Mouse (Mus musculus): ENCODE results near the gene Deup1.
"Not testable (repeated sequence)": the region's sequence is repeated elsewhere in the genome, so short reads cannot be mapped to it uniquely, and the experiment has no call there.

Deup1 gene

DNA sequence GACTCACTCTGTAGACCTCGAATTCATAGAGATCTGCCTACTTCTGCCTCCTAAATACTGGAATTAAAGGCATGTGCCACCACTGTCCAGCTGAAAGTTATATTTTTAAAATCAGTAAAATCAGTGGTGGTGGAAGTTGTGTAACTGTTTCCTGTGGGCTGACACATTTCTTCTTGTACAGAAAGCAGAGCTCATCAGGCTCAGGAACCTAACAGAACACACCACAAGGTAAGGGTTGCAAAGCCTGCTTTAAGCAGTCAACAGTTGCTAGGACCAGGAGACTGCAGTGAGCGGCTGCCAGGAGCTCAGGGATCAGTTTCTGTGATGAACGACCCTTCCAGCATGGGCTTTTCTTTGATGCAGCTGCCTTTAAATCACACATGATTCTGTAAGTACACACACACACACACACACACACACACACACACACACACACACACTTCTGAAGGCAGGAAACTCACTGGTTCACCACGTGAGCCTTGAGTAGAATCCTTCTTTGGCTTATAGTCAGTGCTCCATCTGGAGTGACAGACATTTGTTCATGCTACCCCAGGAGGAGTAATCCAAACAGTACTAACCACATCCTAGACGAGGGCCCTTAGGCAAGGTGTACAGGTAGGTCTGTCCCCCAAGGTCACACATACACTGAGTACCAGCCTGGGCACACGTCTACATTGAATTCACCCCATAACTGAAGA is 40.4 kb downstream of the Deup1 start:
- DNase-seq = no peak

DNA sequence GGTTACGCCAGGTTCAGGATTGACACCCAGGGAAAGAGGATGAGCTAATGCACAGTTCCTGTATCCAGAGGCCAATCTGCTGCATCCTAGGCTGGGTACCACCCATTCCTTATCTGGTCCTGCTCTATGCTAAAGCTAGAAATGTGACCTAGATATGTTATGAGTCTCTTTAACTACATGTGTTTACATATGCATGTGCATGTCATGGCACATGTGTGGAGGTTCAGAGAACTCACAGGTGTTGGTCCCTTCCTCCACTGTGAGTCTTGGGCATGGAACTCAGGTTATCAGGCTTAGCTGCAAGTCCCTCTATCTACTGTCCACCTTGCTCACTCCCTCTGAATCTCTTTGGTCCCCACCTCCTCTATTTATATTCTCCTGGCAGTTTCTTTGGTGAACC is 41.8 kb downstream of the Deup1 start:
- no peak for DNase-seq

DNA sequence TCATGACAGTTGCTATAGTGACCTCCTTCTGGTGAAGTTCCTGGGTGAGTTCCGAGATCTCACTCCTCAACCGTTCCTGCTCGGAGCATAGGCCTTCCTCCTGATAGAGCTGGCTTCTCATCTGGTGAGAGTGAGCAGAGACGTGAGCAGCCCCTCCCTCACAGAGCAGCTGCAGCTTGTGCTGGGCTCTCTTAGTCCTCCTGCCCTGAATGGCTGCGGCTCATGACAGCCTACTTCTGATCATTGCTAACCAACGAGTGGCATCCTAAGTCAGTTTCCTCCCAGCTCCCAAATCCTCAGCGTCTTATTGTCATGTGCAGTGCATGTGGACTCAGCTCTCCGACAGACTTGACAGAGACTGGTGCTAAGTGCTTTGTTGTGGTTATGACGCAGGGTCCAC is 43.5 kb downstream of the Deup1 start:
- DNase-seq = no peak

DNA sequence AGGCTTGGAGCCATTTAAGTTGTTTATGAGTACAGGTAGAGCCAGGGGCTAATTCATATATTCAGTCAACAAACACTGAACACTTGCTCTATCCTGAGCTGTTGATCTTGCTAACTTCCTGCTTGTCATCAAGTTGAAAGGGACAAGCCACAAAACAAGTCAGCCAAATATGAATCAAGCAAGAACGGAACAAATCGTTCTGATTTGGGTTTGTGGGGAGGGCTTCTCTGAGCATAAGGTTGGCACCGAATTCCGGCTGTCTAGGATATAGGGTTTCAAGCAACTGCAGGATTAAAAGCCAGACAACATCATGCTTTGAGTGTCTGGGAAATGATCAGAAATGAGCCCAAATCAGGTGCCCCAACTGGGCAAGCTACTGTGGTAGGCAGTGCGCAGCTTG is 45.7 kb downstream of the Deup1 start:
- DNase-seq = no peak

DNA sequence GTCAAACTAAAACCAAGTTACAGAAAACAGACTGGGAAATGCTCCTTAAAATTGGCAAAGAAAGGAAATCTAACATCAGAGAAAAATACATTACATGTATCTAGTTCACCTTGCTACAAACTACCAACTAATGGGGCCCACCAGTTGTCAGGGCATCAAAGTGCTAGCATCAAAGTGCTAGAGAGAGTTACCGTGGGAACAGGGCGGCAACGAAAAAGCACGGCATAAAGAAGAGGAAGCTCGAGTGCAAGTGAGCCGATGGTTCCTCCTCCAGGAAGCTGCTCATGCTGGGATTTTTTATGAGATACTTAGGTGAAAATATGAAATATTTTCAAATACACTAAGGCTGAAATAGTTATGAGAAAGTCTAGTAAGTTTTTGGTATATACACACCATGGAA is 47.6 kb downstream of the Deup1 start:
- DNase-seq = no peak

DNA sequence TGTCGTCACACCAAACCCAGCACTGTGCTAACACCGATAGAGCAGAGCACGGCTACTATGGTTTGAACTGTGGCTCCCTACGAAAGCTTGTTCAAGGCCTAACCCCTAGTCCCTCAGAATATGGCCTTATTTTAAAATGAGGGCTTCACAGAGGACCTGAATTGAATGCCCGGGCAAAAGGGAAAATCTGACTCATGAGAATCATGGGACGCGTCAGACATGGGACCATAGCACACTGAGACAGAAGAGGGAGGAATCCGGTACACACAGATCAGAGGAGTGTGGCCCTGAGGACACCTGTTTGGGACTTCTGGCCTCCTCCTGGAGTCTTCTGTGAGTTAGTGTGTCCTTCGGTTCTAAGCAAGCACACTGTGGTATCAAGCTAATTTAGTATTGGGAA is 48.8 kb downstream of the Deup1 start:
- DNase-seq = no peak

DNA sequence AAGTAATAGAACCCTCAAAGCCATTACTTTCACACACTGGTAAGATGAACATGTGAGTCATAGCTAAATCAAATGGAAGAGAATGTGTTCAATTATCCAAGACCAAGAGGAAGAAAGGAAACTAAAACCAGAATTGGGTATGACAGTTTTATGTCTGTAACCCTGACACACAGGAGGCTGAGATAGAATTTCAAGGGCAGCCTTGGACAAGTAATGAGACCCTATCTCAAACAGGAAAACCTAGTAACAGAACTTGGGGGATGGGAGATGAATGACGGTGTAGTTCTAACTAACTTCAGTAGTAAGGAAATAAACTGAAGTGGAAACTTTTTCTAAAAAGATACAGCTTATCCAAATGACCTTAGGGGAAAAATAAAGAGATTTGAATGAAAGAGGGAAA is 49.3 kb downstream of the Deup1 start:
- DNase-seq = no peak

DNA sequence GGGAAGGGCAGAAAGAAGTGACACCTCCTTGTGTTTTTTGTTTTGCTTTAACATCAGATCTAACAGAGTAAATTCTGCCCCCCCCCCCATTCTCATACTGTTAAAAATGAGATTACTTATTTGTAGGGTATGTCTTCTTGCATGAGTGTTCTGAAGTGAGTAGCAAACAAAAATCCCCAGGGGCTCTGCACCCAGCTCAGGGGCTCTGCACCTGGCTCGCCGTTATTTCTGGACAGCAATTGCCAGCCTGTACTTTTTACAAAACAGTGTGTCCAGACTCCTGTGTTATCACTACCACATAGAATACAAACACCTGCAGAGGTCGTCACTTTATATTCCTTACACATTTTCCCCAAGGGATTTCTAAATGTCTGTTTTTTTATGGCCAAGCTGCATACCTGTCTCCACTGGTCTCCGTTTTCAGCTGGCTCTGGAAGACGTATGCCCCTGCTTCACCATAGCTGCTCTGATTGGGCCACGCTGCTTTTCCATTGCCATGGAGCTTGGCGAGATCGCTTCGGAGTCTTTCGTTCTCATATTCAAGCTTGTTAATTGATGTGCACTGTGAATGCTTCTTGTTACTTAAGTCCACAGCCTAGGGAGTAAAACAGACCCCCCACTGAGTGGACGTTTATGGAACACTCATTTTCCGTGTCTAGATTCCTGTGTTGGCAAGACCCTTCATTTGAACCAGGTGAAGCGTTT is 52.8 kb downstream of the Deup1 start:
- no peak for DNase-seq

DNA sequence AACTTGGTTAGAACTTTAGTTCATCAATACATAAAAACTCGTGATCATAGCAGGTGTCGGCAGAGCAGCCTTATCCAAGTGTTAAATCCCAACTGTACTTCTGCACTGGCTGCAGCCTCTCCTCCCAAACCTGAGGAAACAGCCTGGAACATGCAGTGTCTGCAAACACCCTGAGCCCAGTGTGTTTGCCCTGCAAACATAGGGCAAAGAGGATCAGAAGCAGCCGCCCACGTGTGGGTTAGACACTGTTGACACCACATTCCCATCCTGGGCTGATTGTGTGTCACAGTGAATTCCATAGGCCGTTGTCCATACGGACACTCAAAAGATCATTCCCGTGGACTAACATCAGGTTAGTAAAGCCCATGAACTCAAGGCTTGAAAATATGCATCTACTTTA is 65.4 kb downstream of the Deup1 start:
- DNase-seq = no peak

DNA sequence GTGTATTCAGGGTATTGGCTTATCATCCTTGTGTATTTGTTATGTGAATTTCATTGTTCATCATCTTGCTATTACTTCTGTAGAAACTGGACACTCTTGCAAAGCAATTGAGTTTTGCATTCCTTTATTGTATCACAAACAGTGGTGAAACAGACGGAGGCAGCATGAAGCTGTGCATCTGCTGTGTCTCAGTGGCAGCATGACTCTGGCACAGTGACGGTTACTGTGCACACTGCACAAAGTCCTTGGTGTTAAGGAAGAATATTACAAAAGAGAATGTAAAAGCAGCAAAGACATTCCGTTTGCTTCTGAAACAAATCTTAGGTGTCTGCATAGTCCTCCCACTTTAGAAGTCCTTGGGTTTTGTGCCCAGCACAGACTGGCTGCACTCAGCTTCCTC is 67.3 kb downstream of the Deup1 start:
- no peak for DNase-seq

DNA sequence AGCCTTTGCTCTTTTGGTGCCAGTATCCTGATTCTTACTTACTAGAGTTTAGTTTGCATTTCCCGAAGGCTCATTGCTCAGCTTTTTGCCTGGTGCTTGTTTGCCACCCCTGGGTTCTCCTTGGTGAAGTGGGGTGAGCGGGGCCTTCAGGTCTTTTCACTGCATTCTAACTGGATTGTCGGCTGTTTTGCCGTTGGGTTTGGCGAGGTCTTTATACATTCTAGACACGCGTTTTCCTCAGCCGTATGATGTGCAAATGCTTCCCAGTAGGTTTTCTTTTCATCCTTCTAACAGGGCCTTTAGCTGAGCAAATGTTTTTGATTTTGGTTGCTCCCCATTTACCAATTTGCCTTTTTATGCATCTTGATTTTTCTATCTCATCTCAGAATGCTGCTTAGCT is 74.4 kb downstream of the Deup1 start:
- DNase-seq = no peak

DNA sequence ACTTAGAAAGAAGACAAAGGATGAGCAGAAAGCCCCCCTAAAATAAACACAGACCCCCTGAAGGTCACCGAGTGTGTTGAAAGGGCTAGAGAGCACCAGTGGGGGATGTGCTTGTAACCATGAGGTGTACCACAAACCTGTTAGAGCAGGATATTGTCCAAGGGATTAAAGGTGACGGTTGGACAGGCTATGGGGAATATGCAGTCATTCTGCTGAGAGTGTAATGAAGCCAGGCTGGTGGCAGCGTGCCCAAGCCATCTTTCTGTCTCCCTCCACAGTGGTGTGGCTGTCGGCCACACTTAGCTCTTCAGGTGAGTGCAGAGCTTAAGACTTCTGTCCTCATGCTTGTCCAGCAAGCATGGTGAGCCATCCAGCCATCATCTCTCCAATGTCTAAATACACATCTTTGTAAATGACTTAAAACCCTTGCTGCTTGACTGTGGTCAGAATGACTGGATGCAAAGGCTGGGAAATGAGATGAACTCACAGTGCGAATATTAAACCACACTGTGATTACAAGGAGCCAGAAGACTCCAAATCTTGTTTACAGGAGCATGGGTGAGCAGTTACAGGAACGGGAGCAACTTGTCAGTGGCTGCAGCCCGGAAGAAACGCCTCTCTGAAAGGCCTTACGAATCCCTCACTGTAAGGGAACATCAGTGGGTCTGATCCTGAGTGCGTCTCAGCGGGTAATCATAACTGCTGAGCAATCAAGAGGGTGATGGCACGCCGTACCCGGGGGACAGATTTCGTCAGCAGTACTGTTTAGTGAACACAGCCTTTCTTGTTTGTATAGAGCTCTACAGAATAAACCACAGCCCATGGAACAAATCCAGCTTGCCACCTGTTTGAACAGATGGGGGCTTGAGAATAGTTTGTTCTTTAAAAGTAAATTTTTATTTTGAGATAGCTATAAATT is 75.5 kb downstream of the Deup1 start:
- DNase-seq = no peak

DNA sequence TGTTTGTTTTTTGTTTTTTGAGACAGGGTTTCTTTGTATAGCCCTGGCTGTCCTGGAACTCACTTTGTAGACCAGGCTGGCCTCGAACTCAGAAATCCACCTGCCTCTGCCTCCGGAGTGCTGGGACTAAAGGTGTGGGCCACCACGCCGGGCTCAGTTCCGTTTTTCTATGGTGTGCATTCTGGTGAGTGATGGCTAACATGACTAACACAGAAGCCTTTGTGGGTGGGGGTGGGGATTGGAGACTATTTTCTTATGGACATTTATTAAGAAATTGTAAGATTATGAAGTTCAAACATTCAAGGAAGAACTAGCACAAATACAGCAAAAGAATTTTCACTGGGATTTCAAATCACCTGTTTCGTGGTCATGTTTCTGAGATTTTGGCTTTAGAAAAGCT is 76.7 kb downstream of the Deup1 start:
- not testable (repeated sequence) for DNase-seq

DNA sequence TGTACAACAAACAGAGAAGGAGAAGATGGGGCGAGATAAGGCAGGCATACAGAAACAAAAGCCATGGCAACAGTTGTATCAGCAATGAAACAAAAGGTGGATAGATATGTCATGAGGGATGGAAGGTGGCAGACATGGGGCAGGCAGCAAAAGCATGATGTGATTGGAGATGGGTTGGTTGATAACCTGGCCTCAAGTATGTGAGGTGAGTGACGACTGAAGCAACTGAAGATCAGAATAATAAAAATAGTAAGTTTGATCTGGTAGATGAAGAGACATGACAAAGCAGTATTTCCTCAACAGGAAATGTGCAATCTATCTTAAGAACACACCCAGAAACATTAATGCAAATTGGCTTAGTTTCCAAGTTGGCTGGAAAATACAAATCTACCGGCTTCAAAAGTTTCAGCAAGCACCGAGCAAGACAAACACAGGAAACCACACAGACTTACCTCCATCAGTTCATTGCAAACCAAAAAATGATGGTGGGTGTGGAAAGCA is 77.2 kb downstream of the Deup1 start:
- no peak for DNase-seq

DNA sequence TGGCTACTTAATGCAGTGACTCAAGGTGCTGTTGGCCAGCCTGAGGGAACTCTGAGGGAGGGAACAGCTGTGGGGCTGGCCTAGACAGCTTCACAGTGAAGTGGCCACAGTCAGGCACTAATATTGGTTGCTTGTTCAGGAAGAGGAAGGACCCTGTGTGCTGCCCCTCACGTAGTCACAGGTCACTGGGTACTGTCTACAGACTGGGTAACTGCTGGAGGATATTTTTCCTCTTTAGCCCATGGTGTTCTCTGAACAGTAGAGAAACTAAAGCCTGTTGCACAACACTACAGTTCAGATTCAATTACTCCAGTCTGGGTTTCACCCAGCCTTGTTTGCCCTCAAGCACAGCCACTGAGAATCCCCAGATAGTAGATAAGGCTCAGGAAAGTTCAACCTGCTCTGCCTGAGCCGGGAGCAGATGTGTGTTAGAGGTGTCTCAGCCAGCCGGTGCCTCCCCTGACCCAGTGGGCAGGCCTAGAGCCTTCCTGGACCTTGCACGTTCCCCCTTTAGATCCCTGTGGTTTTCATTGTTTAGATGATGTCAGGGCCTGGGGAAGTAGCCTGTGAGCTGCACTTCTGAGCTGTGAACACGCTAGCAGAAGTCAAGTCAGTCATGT is 85.9 kb downstream of the Deup1 start:
- DNase-seq = no peak

DNA sequence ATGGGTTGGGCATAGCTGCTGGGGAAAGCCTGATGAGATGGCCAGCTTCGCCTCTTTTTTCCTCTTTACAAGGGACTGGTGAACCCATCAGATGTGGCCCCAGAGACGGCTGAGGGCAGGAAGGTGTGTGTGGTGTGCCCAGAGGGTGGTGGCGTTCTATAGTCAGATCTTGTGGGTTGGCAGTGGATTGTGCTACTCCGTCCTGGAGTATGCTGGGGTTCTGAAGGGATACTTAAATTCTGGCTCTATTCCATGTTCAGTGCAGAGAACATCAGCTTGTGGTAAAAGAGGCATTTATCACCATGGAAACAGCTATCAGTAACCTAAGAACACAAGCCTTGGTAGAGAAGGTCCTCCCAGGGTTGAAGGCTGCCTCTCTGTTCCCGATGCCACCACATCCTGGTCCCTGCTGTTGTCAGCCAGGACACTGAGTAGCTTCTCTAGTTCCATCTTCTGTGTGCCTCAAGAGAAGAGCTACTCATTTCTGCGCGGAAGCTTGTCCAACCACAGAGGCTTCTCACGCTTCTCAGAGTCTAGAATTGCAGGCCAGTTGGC is 88.7 kb downstream of the Deup1 start:
- DNase-seq = no peak

DNA sequence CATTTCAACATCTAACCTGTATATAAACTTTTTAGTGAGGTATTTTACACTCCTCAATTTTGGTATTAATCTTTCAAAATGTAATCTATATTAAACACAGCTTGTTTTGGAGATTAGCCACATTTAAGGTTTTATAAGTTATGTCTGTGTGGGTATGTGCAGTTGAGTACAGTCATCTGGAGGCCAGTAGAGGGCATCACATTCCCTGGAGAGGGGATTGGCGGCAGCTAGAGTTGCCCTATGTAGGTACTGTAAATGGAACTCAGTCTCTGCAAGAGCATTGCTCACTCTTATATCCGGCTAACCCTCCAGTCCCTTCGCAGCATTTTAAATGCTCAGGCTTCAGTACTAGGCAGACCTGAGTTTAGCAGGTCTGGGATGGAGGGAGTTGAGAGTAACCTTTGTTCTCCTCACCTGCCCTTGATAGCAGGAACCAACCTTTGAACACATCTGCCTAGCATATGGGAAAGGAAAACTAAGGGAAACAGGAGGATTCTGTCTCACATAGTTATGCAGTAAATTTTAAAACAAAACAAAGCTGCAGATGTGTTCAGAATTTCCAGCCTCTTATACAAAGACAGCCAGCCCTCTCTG is 90.2 kb downstream of the Deup1 start:
- no peak for DNase-seq

DNA sequence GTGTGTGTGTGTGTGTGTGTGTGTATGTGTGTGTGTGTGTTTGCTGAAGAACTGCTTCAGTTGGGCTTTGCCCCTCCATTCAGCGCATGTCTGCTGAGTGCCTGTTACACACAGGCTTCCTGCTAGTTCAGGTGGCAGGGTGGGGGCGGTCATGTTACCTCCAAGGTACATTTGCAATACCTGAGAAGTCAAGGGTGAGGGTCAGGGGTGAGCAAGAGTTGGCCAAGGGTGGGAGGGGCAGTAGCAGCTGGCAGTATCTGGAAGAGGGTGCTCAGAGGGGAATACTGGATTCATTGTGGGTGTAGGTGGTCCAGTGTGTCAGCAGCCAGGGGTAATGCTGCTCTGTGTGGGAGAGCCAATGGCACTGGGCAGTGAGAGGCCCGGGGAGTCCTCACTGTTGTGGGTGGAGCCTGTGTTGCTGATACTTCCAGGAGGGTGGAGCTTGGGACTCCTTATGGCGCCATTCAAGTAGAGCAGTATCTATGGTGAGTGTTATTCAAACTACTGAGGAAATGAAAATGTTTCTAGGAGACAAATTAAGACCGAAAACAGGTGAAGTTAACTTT is 90.8 kb downstream of the Deup1 start:
- DNase-seq = no peak

DNA sequence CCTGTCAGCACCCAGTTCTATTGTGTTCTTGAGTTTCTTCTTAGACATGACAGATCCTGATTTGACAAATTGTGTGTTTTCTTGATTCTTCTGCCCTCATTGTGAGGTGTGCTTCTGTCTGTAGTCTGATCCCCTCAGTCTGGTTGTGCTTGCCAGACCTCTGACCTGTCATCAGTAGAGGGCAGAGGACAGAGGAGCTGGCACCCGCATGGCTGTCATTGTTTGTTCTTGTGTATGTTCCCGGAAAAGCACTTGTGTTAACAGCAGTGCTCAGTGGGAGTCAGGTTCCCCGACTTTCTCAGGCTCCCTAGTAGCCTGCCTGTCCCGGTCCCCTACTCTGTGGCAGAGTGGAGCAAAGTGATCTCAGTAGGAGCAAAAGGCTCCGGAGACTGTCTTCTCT is 92.3 kb downstream of the Deup1 start:
- DNase-seq = no peak

DNA sequence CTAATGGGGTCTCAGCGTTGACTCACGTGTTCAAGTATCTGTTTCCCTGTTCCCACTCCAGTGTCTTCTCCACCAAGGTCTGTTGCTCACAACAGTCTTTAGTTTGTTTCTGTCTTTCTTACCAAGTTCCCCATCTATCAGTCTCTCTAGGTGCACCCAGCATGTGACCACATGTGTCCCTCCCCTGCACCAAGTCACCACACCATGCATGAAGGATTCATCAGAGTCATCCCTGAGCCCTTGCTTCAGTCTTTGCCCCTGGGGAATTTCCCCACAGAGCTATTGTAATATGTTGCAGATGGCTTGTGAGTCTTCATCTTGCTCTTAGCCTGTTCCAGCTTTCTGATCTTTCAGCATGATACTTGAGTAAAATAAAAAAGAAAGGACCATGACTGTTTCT is 93.6 kb downstream of the Deup1 start:
- DNase-seq = no peak

DNA sequence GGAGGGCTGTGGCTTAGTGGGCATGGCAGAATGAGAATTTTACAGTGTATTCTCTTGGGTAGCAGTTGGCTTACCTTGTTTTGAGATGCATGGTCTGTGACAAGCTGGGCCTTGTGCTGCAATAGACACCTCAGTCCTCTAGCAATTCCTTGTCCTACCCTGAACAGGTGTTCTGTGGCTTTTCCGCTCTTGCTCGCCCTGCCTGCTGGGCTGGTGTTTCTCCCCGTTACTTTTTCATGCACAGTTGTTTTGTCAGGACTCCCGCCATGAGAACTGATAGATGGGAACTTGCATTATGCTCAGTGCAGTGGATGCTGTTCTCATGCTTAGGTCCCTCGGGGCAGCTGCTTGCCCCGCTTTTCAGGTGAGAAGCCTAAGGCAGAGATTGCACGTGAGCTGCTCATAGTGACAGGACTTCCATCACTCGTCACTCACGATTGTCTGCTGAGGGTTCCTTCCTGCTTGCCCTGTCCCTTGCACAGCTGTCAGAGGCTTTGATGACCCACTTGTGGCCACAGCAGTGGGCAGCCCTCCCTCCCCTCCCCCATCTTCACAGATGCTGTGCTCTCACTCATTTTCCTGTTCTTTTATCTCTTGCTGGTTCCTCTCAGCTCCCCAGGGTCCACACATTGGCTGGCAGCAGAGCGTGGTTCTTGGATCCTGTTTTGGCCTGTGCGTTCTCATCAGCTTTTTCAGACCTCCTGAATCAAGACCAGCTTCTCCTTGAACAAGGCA is 94.2 kb downstream of the Deup1 start:
- no peak for DNase-seq

All from kidney, adult 8-10 months (tissue).